13 mouse cellular contexts compared by ENCODE assay signal in genomic region chr7:89559633-89560032, GRCm38 (mm10). TPM values are rescaled to one million over a fixed set of nuclear protein-coding genes. Genes with fewer than 3 reads are reported as not detected.
DNase-seq lines count a peak whose midpoint lies in the region.
"Had no signal": no experiment of that assay in that cellular context is flagged by ENCODE, and none has a peak within 500 bp of the region (broad histone marks: within the 10 kb centered on the region; RNA-seq: fewer than 3 reads in every experiment).

No protein-coding gene starts in this region.

- DNase-seq in adrenal gland, postnatal 14 days = peak; percentile 35
- DNase-seq in adrenal gland, postnatal 25 days = no peak
- peak; percentile 6 for DNase-seq in lung, postnatal 25 days (ENCODE audit: low spot score)
- DNase-seq in lung, adult 18-20 months = no peak
- DNase-seq in adipocyte (ENCODE audit: low spot score) (peak; percentile 38), liver (no peak)
- DNase-seq in layer of hippocampus, postnatal 14 days (ENCODE audit: low spot score in 2 of 2) = no peak
- DNase-seq: cerebellum, adult 11-12 months; cerebellum, postnatal 36 days; heart, adult 11 months; heart, postnatal 14 days; kidney, adult 9 months; thymus, postnatal 25 days had no signal

RNA-seq across cellular contexts. Expression of gene Prss23, which starts 32.6 kb away (rescaled TPM):
- total RNA-seq in adrenal gland, postnatal 14 days (2021) = 20.0 and 20.5 TPM in 2 replicates
- total RNA-seq in adrenal gland, postnatal 25 days (2021) = 8.3 and 9.5 TPM in 2 replicates
- total RNA-seq in layer of hippocampus, postnatal 14 days (2021) = 10 to 100 TPM in 1 of 2 experiments, 1 to 10 TPM in 1; 9.3 to 12.3 TPM

Comparison
In these comparisons a context has a peak if more than half of its experiments do, and no peak if none do; other contexts are left out.
1. DNase-seq: peak in adrenal gland, postnatal 14 days (single experiment), lung, postnatal 25 days (single experiment) and adipocyte (single experiment); none in adrenal gland, postnatal 25 days (single experiment), lung, adult 18-20 months (0 of 2), liver (single experiment) and layer of hippocampus, postnatal 14 days (0 of 2).